Mouse (Mus musculus): ENCODE measurements around the gene Enpep. TPM values are rescaled to one million over a fixed set of nuclear protein-coding genes. Genes with fewer than 3 reads are reported as not detected.

Gene Enpep
- total RNA-seq, 1 experiment, result 0.54 TPM

- TF ChIP-seq HCFC1 (IDR thresholded peaks at IDR 0.05; ENCODE audit: borderline replicate concordance, insufficient read depth, low read length) (no peak), CHD2 (IDR thresholded peaks at IDR 0.05; ENCODE audit: low read depth, low read length) (no peak), MAFK (IDR thresholded peaks at IDR 0.05; ENCODE audit: insufficient read depth, low read depth, low read length) (no peak), ZC3H11A (IDR thresholded peaks at IDR 0.05; ENCODE audit: borderline replicate concordance, low read depth, low read length) (no peak), ZNF384 (IDR thresholded peaks at IDR 0.05; ENCODE audit: low read depth, low read length) (no peak)
- in situ Hi-C loops (cut with MboI; ENCODE audit: low sequenced_read_pairs in 2 of 2, unreplicated experiment in 2 of 2), result loop anchor here (5.0 to 10.0 kb wide), 2 partner anchors 119 to 377 kb away; no protein-coding TSS in a partner anchor
- H3K9me3 ChIP-seq (ENCODE audit: control insufficient read depth, insufficient read depth, low read depth, low read length), result no peaks in the 10 kb centered on the region
- no peaks in the 10 kb centered on the region for H3K36me3 ChIP-seq (ENCODE audit: control insufficient read depth, insufficient read depth, low read length, poor library complexity, severe bottlenecking)
- no peak overlapping the region for H3K4me3 ChIP-seq (ENCODE audit: insufficient read depth in 1 of 2, low read depth in 1 of 2, low read length in 2 of 2, poor library complexity in 1 of 2, severe bottlenecking in 1 of 2)
- no peak overlapping the region for H3K27ac ChIP-seq (ENCODE audit: insufficient read depth, low read depth, low read length, poor library complexity, severe bottlenecking)
- H3K4me1 ChIP-seq (ENCODE audit: control insufficient read depth in 2 of 2, insufficient read depth in 2 of 2, low read length in 2 of 2, poor library complexity in 1 of 2), result no peaks in the 10 kb centered on the region; a peak in 1 of 4 replicates
- no peak overlapping the region for H3K9ac ChIP-seq (ENCODE audit: insufficient read depth, low read depth, low read length, poor library complexity, severe bottlenecking)
- peak; percentile 60 for DNase-seq (ENCODE audit: low read depth, low spot score)
Measured at GRCm38 (mm10) chr3:129308102-129308752, 24.3 kb downstream of the Enpep start.

- Histone ChIP-seq H3K9me3 (ENCODE audit: control insufficient read depth, insufficient read depth, low read depth, low read length) (no peaks in the 10 kb centered on the region), H3K4me3 (ENCODE audit: insufficient read depth in 1 of 2, low read depth in 1 of 2, low read length in 2 of 2, poor library complexity in 1 of 2, severe bottlenecking in 1 of 2) (no peak overlapping the region), H3K27ac (ENCODE audit: insufficient read depth, low read depth, low read length, poor library complexity, severe bottlenecking) (no peak overlapping the region), H3K36me3 (ENCODE audit: control insufficient read depth, insufficient read depth, low read length, poor library complexity, severe bottlenecking) (no peaks in the 10 kb centered on the region), H3K9ac (ENCODE audit: insufficient read depth, low read depth, low read length, poor library complexity, severe bottlenecking) (no peak overlapping the region), H3K4me1 (ENCODE audit: control insufficient read depth in 2 of 2, insufficient read depth in 2 of 2, low read length in 2 of 2, poor library complexity in 1 of 2) (no peaks in the 10 kb centered on the region; a peak in 1 of 4 replicates)
- peak; percentile 89 for TF ChIP-seq ZC3H11A (IDR thresholded peaks at IDR 0.05; ENCODE audit: borderline replicate concordance, low read depth, low read length)
- TF ChIP-seq MAFK (IDR thresholded peaks at IDR 0.05; ENCODE audit: insufficient read depth, low read depth, low read length), result no peak
- in situ Hi-C loops (cut with MboI; ENCODE audit: low sequenced_read_pairs in 2 of 2, unreplicated experiment in 2 of 2), result loop anchor here (5.0 to 10.0 kb wide), 2 partner anchors 381 to 383 kb away; no protein-coding TSS in a partner anchor
- DNase-seq (ENCODE audit: low read depth, low spot score), result peak; percentile 19
Measured at GRCm38 (mm10) chr3:129303941-129304340, 28.6 kb downstream of the Enpep start.

- in situ Hi-C loops (cut with MboI; ENCODE audit: low sequenced_read_pairs in 2 of 2, unreplicated experiment in 2 of 2), result loop anchor here (5.0 to 10.0 kb wide), 2 partner anchors 385 to 387 kb away; no protein-coding TSS in a partner anchor
- no peaks in the 10 kb centered on the region for H3K9me3 ChIP-seq (ENCODE audit: control insufficient read depth, insufficient read depth, low read depth, low read length)
- DNase-seq (ENCODE audit: low read depth, low spot score), result peak; percentile 47
- peaks cover 2 to 4% of the 10 kb centered on the region in 2 experiments; a peak in 1 of 4 replicates for H3K4me1 ChIP-seq (ENCODE audit: control insufficient read depth in 2 of 2, insufficient read depth in 2 of 2, low read length in 2 of 2, poor library complexity in 1 of 2)
- no peak overlapping the region for H3K9ac ChIP-seq (ENCODE audit: insufficient read depth, low read depth, low read length, poor library complexity, severe bottlenecking)
- no peak overlapping the region for H3K27ac ChIP-seq (ENCODE audit: insufficient read depth, low read depth, low read length, poor library complexity, severe bottlenecking)
- peak; percentile 86 for TF ChIP-seq ZC3H11A (IDR thresholded peaks at IDR 0.05; ENCODE audit: borderline replicate concordance, low read depth, low read length)
- no peak for TF ChIP-seq CHD2 (IDR thresholded peaks at IDR 0.05; ENCODE audit: low read depth, low read length)
- no peak overlapping the region for H3K4me3 ChIP-seq (ENCODE audit: insufficient read depth in 1 of 2, low read depth in 1 of 2, low read length in 2 of 2, poor library complexity in 1 of 2, severe bottlenecking in 1 of 2)
- H3K36me3 ChIP-seq (ENCODE audit: control insufficient read depth, insufficient read depth, low read length, poor library complexity, severe bottlenecking), result no peaks in the 10 kb centered on the region
Measured at GRCm38 (mm10) chr3:129299874-129300273, 32.6 kb downstream of the Enpep start.

GRCm38 (mm10) chr3:129298606-129299005 is 33.9 kb downstream of the Enpep start:
- TF ChIP-seq MAFK (IDR thresholded peaks at IDR 0.05; ENCODE audit: insufficient read depth, low read depth, low read length), result 0 out of 2 replicates have a peak, but pooled peaks have one; percentile 29
- no peak for TF ChIP-seq CHD2 (IDR thresholded peaks at IDR 0.05; ENCODE audit: low read depth, low read length)
- TF ChIP-seq ZNF384 (IDR thresholded peaks at IDR 0.05; ENCODE audit: low read depth, low read length), result no peak
- Histone ChIP-seq H3K4me3 (ENCODE audit: insufficient read depth in 1 of 2, low read depth in 1 of 2, low read length in 2 of 2, poor library complexity in 1 of 2, severe bottlenecking in 1 of 2) (no peak overlapping the region), H3K9me3 (ENCODE audit: control insufficient read depth, insufficient read depth, low read depth, low read length) (no peaks in the 10 kb centered on the region), H3K4me1 (ENCODE audit: control insufficient read depth in 2 of 2, insufficient read depth in 2 of 2, low read length in 2 of 2, poor library complexity in 1 of 2) (peaks cover 2 to 4% of the 10 kb centered on the region in 2 experiments; a peak in 1 of 4 replicates), H3K27ac (ENCODE audit: insufficient read depth, low read depth, low read length, poor library complexity, severe bottlenecking) (no peak overlapping the region), H3K36me3 (ENCODE audit: control insufficient read depth, insufficient read depth, low read length, poor library complexity, severe bottlenecking) (no peaks in the 10 kb centered on the region), H3K9ac (ENCODE audit: insufficient read depth, low read depth, low read length, poor library complexity, severe bottlenecking) (no peak overlapping the region)
- in situ Hi-C loops (cut with MboI; ENCODE audit: low sequenced_read_pairs in 2 of 2, unreplicated experiment in 2 of 2), result no loop called here
- DNase-seq (ENCODE audit: low read depth, low spot score), result no peak

- H3K36me3 ChIP-seq (ENCODE audit: control insufficient read depth, insufficient read depth, low read length, poor library complexity, severe bottlenecking), result no peaks in the 10 kb centered on the region
- H3K27ac ChIP-seq (ENCODE audit: insufficient read depth, low read depth, low read length, poor library complexity, severe bottlenecking), result no peak overlapping the region
- TF ChIP-seq HCFC1 (IDR thresholded peaks at IDR 0.05; ENCODE audit: borderline replicate concordance, insufficient read depth, low read length) (no peak), ZNF384 (IDR thresholded peaks at IDR 0.05; ENCODE audit: low read depth, low read length) (no peak), ZC3H11A (IDR thresholded peaks at IDR 0.05; ENCODE audit: borderline replicate concordance, low read depth, low read length) (no peak), MAFK (IDR thresholded peaks at IDR 0.05; ENCODE audit: insufficient read depth, low read depth, low read length) (no peak), CHD2 (IDR thresholded peaks at IDR 0.05; ENCODE audit: low read depth, low read length) (no peak)
- H3K4me1 ChIP-seq (ENCODE audit: control insufficient read depth in 2 of 2, insufficient read depth in 2 of 2, low read length in 2 of 2, poor library complexity in 1 of 2), result peaks cover 2 to 4% of the 10 kb centered on the region in 2 experiments; a peak in 1 of 4 replicates
- no peak overlapping the region for H3K9ac ChIP-seq (ENCODE audit: insufficient read depth, low read depth, low read length, poor library complexity, severe bottlenecking)
- in situ Hi-C loops (cut with MboI; ENCODE audit: low sequenced_read_pairs in 2 of 2, unreplicated experiment in 2 of 2), result no loop called here
- no peak for DNase-seq (ENCODE audit: low read depth, low spot score)
- H3K9me3 ChIP-seq (ENCODE audit: control insufficient read depth, insufficient read depth, low read depth, low read length), result no peaks in the 10 kb centered on the region
- H3K4me3 ChIP-seq (ENCODE audit: insufficient read depth in 1 of 2, low read depth in 1 of 2, low read length in 2 of 2, poor library complexity in 1 of 2, severe bottlenecking in 1 of 2), result no peak overlapping the region
Measured at GRCm38 (mm10) chr3:129296994-129297393, 35.5 kb downstream of the Enpep start.
